Mouse (Mus musculus) WW6 (cell line): ENCODE measurements around the gene H2al1m.
"Not testable (repeated sequence)": the region's sequence is repeated elsewhere in the genome, so short reads cannot be mapped to it uniquely, and the experiment has no call there.

ENCODE experiments used
- DNase-seq: peaks from one replicate; pipeline ENCODE4 v3.0.0-alpha.2; 2013; ENCODE audit warnings: low read depth, low spot score

H2al1m gene

GRCm38 (mm10) chrX:9327954-9328353, 44.4 kb downstream of the H2al1m start:
- DNase-seq: not testable (repeated sequence)

DNA sequence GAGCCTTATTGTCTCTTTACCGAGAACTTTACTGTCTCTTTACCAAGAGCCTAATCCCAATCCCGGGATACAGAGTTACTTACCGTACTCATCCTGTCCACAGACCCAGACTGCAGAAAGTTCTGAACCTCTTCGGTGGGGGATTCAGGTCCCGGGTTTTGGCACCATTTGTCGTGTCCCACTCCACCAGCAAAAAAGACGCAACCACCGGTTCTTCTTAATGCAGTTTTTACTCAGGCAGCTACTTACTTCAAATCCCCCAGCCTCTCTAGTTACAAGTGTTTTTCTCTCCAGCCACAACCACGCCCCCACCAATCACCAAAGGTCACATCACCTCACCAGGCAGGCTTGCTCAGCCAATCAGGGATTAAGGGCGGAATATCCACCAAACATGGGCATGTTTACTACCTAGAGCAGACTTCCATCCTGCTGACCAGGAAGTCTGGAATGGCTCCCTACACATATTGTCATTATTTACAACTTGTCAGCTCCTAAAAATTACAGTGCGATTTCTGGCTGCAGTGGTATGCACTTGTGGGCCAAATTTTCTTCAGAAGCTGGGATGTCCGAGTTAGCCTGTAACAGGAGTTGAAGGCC, 48.9 kb downstream of the H2al1m start:
- DNase-seq: not testable (repeated sequence)

- not testable (repeated sequence) for DNase-seq
These were observed 49.5 kb downstream of the H2al1m start for GRCm38 (mm10) chrX:9333035-9333434.
